In genomic region chr19:45748691-45749242, GRCm38 (mm10) we compare ENCODE assay signal across 8 mouse cellular contexts. TPM values are rescaled to one million over a fixed set of nuclear protein-coding genes. Genes with fewer than 3 reads are reported as not detected.
A peak's percentile ranks its signal among the peaks of the same experiment; 100 is the strongest.
DNase-seq lines count a peak whose midpoint lies in the region; ATAC-seq lines count a peak whose summit lies in the region.

No protein-coding gene starts in this region.

- H3K27ac ChIP-seq in hindbrain, embryonic 14.5 days: no peak overlapping the region
- H3K27ac ChIP-seq in midbrain, embryonic 11.5 days (ENCODE audit: low read depth, low read length): no peak overlapping the region

- no peaks in the 10 kb centered on the region for H3K9me3 ChIP-seq in hindbrain, embryonic 14.5 days (ENCODE audit: control insufficient read depth, low read length)
- H3K9me3 ChIP-seq in midbrain, embryonic 11.5 days (ENCODE audit: control insufficient read depth, low read length): no peaks in the 10 kb centered on the region

- 3% methylated on average over 32 of the region's 33 CpGs for WGBS in hindbrain, embryonic 14.5 days
- 1% methylated on average over 33 of the region's 33 CpGs for WGBS in midbrain, embryonic 11.5 days

- peak overlapping the region; percentile 98 for H3K4me2 ChIP-seq in hindbrain, embryonic 14.5 days (replicated peaks)
- H3K4me2 ChIP-seq in midbrain, embryonic 11.5 days: peak overlapping the region; percentile 93

- H3K9ac ChIP-seq in hindbrain, embryonic 14.5 days: peak overlapping the region; percentile 70
- peak overlapping the region; percentile 80 for H3K9ac ChIP-seq in midbrain, embryonic 11.5 days (ENCODE audit: low read length)

- H3K36me3 ChIP-seq in hindbrain, embryonic 14.5 days (replicated peaks; ENCODE audit: control insufficient read depth, insufficient read depth): peaks cover 27% of the 10 kb centered on the region
- peaks cover 6% of the 10 kb centered on the region; the same call in 1 of the 2 replicates for H3K36me3 ChIP-seq in midbrain, embryonic 11.5 days (ENCODE audit: control insufficient read depth, insufficient read depth, low read length)

- peaks cover 9% of the 10 kb centered on the region for H3K4me1 ChIP-seq in hindbrain, embryonic 14.5 days (replicated peaks; ENCODE audit: control insufficient read depth, insufficient read depth, low read length)
- H3K4me1 ChIP-seq in midbrain, embryonic 11.5 days (ENCODE audit: control insufficient read depth, insufficient read depth, low read length): peaks cover 12% of the 10 kb centered on the region

- DNase-seq in frontal cortex, postnatal 10 days (ENCODE audit: low spot score in 2 of 2): peak; percentile 13 to 19
- no peak for DNase-seq in frontal cortex, adult 2 months (ENCODE audit: extremely low spot score in 1 of 2, low spot score in 1 of 2)
- peak; percentile 62 for DNase-seq in CD4-positive helper T cell, adult 2 months (ENCODE audit: low read depth, low spot score)
- DNase-seq in hindbrain, embryonic 14.5 days (ENCODE audit: low spot score): no peak
- peak; percentile 90 for DNase-seq in midbrain, embryonic 11.5 days (ENCODE audit: low spot score, missing footprints)
- DNase-seq in thymus, postnatal 14 days: peak; percentile 76
- DNase-seq in yolk sac, embryonic 10.5 days (ENCODE audit: low spot score): no peak

- H3K27me3 ChIP-seq in hindbrain, embryonic 14.5 days (ENCODE audit: control insufficient read depth, insufficient read depth, low read length): peaks cover 30% of the 10 kb centered on the region
- peaks cover 35% of the 10 kb centered on the region for H3K27me3 ChIP-seq in midbrain, embryonic 11.5 days (ENCODE audit: control insufficient read depth, insufficient read depth, low read length)

- ATAC-seq in common myeloid progenitor, adult 5-6 weeks (replicated peaks; ENCODE audit: low read depth, poor library complexity, severe bottlenecking): 0 out of 2 replicates have a peak, but pooled peaks have one; percentile 11
- peak; percentile 42 for ATAC-seq in hindbrain, embryonic 14.5 days (ENCODE audit: low FRiP score)
- peak; percentile 33 for ATAC-seq in midbrain, embryonic 11.5 days (ENCODE audit: low FRiP score)

- peak overlapping the region; percentile 68 for H3K4me3 ChIP-seq in hindbrain, embryonic 14.5 days (replicated peaks; ENCODE audit: low read length)
- H3K4me3 ChIP-seq in midbrain, embryonic 11.5 days (ENCODE audit: low read depth, low read length): peak overlapping the region; percentile 85

RNA-seq across cellular contexts. Expression of gene Npm3, which starts 0.6 kb away (rescaled TPM):
- polyA plus RNA-seq in frontal cortex, adult 2 months (2012; rRNA removed): 16.3 and 17.5 TPM in 2 replicates
- total RNA-seq in common myeloid progenitor, adult 5-6 weeks (2017): 93.1 and 95.1 TPM in 2 replicates
- 6.9 and 7.2 TPM in 2 replicates for polyA plus RNA-seq in hindbrain, embryonic 14.5 days (2014; fragmentation: Nextera tagmentation; extraction: Ambion mirVana)
- polyA plus RNA-seq in midbrain, embryonic 11.5 days (2014; fragmentation: Nextera tagmentation; extraction: Ambion mirVana): 9.3 and 10.4 TPM in 2 replicates

RNA-seq across cellular contexts. Expression of gene Fgf8, which starts 6.1 kb away (rescaled TPM):
- not detected in 2 replicates for polyA plus RNA-seq in frontal cortex, adult 2 months (2012; rRNA removed)
- not detected in 2 replicates for total RNA-seq in common myeloid progenitor, adult 5-6 weeks (2017)
- 0.19 and 0.25 TPM in 2 replicates for polyA plus RNA-seq in hindbrain, embryonic 14.5 days (2014; fragmentation: Nextera tagmentation; extraction: Ambion mirVana)
- 8.5 and 11.4 TPM in 2 replicates for polyA plus RNA-seq in midbrain, embryonic 11.5 days (2014; fragmentation: Nextera tagmentation; extraction: Ambion mirVana)

RNA-seq across cellular contexts. Expression of gene Mgea5, which starts 34.9 kb away (rescaled TPM):
- polyA plus RNA-seq in frontal cortex, adult 2 months (2012; rRNA removed): 140 and 147 TPM in 2 replicates
- total RNA-seq in common myeloid progenitor, adult 5-6 weeks (2017): 144 and 182 TPM in 2 replicates
- polyA plus RNA-seq in hindbrain, embryonic 14.5 days (2014; fragmentation: Nextera tagmentation; extraction: Ambion mirVana): 88.2 and 95.4 TPM in 2 replicates
- 68.8 and 78.9 TPM in 2 replicates for polyA plus RNA-seq in midbrain, embryonic 11.5 days (2014; fragmentation: Nextera tagmentation; extraction: Ambion mirVana)

Comparison
In these comparisons a context has a peak if more than half of its experiments do, and no peak if none do; other contexts are left out.
1. DNase-seq: peak in frontal cortex, postnatal 10 days (2 of 2), CD4-positive helper T cell, adult 2 months (single experiment), midbrain, embryonic 11.5 days (single experiment) and thymus, postnatal 14 days (single experiment); none in frontal cortex, adult 2 months (0 of 2), hindbrain, embryonic 14.5 days (single experiment) and yolk sac, embryonic 10.5 days (single experiment).
2. Peak in every context shown above with its lines, with median percentiles within 50 percentile points of each other: ATAC-seq.